Mouse (Mus musculus) layer of hippocampus, adult 11-12 months (tissue): ENCODE measurements around the gene Zfp518a.

ENCODE experiments used
- DNase-seq: peaks from one replicate; pipeline ENCODE4 v3.0.0; 2022; ENCODE audit warnings: low spot score

Gene Zfp518a

DNA sequence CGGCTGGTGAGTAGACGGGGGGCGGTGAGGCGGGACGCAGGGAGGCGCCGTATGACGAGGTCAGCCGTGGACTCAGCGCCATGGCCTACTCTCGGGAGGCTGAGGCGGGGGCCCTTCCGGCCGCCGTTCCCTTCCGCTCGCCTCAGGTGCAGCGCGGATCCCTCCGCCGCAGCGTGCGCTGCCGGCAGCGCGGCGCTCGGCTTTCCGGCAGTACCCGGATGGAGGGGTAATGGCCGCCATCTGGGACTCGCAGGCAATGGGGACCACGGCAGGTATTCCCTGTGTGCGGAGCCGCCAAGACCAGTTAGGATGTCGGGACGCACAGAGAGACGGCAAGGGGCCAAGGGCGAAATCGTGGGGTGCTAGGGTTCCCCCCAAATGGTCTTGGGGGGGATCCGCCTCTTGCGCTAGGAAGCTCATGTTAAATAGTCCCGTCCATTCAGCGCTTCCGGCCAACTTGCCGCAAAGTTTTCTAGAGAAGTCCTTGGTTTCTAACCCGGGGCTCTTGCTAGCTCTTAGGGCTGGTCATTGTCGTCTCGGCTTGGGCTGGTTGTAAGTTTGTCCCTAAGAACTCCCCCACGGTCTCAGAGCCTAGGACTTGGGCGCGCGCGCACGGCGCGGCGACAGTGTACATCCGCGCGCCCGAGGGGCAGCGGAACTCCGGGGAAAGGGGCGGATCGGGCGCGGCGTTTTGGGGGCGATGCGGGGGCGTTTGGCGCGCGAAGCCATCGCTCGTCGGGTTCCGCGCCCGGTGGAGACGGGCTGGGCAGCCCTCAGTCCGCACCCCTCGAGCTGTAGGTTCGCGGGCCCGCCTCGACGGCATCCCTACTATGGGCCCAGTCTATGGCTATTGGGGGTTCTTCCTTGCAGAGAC lies at the start of gene Zfp518a:
Gene Zfp518a (plus strand): TSS at position 187 of the 874 bp plus-strand sequence.
- peak; percentile 88 for DNase-seq

DNA sequence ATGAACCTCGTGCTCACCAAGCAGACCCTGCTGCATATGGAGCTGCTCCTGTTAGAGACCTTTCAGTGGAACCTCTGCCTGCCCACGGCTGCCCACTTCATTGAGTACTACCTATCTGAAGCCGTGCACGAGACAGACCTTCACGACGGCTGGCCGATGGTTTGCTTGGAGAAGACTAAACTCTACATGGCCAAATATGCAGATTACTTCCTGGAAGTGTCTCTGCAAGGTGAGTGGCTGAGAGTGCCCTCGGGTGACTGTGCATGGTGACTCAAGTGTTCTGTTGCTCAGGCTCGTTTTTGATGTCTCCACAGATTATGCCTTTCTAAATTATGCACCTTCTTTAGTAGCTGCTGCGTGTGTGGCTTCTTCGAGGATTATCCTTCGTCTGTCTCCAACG lies 49.8 kb upstream of the Zfp518a start:
- DNase-seq, result no peak

DNA sequence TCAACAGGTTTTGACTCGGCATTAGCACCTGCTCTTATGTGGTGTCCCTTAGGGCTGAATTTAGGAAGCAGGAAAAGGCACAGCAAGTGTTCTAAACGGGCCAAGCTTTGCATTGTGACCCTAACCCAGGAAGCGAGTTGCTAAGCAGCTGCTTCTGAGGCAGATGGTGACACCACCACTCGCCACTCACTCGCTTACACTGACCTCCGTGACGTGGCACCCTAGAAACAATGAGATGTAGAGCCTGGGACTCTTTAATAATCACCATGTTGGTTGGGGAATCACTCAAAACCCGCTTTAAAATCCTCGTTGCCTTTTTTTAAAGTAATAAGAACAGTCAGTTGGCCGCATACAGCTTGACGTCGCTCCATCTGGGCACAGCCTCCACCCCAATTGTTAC lies 45.1 kb upstream of the Zfp518a start:
- no peak for DNase-seq

DNA sequence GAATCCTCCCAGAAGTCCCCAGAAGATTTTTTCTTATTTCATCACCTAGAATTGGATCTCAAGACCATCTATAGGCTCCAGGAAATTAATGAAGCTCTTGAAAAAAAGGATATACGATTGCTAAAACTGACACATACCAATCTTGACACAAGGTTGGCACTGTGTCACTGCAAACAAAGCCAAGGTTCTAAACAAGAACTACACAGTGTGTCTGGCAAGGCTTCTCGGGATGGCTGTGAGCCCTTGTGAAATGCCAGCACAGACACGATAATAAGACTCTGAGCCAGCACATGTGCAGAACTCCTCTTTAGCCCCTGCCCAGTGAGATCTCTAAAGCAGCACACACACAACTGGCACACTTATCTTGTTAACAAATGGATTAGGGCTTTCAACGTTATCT lies 35.0 kb upstream of the Zfp518a start:
- DNase-seq, result no peak

DNA sequence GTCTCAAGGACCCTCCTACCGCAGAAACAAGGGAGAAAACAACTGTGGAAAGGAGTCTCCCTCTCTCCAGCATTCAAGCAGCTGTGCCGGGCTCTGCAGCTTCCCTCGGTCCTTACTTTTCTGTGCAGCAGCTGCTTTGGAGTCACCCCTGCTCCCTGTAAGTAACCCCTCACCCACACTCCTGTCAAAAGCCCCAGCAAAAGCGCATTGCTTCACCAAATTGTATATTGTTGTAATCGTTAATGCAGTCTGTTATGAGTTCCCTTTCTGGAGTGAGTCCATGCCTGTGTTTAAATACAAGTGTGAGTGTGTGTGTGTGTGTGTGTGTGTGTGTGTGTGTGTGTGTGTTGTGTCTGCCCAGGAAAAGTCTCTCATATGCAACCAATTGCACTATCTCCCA lies 26.2 kb upstream of the Zfp518a start:
- no peak for DNase-seq

DNA sequence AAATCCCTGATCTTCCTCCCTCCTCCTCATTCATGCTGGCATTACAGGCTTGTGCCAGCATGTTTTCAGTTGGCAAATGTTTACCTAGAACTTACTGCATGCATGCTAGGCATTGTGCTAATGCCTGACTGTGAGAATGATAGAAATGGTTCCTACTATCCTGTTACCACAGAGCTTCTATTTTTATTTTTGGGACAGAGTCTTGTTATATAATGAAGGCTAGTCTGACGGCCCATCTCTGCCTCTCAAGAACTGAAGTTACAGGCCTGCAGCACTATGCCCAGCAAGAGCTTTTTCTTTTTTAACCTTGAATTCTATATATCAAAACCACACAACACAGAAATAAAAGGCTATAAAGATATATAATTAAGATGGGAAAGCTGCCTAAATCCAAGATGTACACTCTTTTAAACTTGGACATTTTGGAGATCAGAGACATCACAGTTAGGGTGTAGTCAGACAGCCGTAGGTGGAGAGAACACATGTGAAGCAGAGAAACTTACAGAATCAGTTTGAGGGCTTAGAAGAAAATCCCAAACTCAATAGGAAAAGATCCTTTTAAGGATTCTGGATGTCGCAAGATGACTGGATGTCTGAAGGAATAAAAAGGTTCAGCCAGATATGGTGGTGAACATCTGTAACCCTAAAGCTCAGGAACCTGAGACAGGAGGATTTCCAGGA lies 24.9 kb upstream of the Zfp518a start:
- DNase-seq, result no peak

DNA sequence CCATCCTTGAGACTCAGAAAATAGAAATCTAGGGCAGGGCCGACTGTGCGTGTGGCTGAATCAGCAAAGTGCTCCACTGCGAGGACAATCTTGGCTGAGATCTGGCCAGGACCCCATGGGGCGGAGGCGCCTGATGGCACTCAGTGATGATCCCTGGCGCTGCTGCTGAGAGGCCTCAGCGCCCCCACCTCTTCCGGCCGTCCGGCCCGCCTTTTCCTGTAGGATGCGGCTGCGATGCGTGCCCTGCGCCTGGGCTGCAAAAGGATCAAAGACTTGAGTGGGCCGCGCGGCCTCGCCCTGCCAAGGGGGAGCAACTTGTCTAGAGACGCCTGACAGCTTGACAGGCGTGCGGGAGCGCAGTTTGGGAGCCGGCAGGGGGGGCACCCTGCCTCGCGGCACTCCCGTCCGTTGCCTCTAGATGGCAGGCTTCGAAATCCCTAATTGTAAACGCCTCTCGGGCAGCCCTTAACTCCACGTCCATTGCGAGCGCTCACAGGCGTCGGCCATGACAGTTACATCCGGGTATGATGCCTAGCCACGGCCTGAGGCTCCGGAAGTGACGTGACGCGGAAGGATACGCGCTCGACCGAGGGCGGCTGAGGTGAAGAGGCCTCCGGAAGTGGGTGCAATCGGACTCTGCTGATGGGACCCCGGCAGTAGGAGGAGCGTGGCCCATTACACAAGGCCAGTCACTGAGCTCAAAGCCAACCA lies 21.4 kb upstream of the Zfp518a start:
- peak; percentile 91 for DNase-seq

DNA sequence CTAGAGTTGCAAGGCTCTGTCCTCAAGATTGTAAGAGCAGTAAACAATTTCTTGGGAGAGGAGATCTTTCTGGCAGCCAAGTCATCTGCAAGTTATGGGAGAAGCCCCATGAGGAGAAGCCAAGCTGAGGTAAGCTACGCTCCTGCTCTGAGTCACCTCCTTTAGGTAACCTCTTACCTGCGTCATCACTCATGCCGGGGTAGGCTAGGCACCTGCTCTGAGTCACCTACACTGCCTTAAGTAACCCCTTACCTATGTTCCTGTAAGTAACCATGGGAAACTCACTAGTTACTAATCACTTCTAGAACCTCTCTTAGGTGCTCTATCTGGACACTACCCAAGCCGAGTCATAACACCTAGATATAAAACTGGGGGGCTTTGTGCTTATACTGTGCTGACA lies 12.8 kb upstream of the Zfp518a start:
- DNase-seq, result no peak

DNA sequence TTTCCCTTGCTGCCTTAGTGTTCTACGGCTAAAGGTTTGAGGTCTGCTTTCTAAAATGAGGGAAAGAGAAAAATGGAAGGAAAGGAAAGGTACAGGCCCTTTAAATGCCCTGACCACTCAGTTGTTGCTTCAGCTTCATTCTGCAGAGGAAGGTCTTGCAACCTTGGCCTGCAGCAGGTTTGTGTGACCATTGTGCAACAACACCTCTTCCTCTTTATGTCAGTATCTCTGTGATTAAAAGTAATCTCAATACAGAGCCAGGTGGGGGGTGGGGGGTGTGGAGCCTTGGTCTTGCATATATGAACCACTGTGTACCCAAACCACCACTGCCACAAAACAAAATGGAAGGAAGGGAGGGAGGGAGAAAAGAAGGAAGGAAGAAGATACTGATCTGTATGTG lies 5.6 kb upstream of the Zfp518a start:
- DNase-seq, result no peak

DNA sequence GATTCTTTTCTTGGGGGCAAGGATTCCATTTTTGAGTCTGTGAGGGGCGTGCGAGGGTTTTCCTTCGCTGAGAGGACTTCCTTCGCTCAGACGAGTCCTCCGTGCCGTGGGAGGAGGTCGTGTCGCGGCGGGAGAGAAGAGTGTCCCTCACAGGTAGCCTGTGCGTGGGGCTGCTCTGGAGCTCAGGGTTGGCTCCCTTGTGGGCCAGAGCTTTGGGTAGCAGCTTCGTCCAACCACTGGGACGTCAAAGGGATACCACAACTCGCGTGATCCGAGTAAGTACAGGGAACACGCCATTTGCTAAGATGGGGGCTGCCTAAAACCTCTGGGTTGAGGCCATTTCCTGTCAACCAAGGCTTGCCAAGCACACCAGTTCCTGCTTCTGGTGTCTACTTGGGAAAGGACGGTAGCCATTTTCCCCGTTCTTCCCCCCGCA lies 416 bp upstream of the Zfp518a start:
- no peak for DNase-seq

DNA sequence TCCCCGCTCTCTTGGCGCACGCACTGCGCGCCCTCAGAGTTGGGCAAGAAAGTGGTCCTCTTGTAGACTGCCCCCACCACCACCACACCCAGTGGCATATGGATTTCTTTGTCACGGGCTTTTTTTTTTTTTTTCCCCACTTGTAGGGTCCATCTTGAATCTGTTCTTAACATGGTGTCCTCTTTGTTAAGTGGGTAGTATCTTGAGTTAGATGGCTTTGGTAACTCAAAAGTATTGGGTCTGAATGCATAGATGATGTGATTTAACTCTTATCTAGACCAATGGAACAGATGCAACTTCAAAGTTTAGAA lies 843 bp downstream of the Zfp518a start:
- no peak for DNase-seq

DNA sequence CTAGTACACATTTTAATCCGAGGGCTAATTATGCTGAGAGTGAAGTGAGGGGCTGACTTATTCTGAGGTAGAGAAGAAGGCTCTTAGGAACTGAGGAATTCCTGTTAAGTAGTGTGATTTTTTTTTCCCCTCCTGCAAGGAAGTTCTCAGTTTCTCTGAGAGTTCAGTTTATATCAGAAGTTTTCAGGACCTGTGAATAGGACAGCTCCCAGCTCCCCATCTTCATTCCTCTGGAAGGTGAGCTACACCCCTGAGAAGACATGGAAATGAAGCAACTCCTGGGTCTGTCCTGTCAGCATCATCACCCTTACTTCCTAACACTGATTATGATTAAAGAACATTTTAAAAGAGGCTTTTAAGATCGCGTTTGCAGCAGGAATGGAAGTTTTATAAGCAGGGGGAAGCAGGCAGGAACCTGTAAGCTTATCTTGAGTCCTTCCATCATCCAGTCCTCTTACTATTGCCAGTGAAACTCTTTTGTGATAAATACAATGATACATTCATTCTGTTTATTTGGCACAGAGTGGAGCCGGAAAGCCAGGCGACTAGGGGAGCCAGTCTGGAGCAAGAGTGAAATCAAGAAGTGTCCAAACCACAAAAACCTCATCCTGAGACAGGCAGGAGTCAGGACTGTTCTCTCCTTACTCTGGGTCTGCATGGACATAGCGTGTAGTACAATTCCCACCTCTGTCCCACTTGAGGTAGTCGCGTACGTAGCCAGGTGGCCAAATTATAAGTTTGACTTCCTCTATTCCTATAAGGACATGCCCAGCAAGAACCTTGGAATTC lies 37.3 kb downstream of the Zfp518a start:
- no peak for DNase-seq

DNA sequence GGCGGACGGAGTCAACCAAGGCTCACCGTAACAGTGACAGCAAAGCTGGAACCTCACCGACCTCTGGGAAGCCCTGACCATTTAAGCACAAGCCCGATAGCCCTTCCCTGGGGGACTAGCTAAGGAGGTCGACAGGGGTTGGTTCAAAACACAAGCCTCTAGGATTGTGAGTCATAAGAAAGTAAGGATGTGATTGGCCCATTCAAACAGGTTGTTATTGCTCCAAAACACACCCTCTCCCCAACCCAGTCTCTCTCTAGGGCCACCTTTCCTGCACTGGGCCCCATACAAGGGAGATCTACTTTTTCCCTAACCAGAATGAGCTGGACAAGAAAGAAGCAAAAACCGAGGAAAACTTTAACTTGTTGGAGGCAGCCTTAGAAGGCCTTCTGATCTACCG lies 40.9 kb downstream of the Zfp518a start:
- no peak for DNase-seq

DNA sequence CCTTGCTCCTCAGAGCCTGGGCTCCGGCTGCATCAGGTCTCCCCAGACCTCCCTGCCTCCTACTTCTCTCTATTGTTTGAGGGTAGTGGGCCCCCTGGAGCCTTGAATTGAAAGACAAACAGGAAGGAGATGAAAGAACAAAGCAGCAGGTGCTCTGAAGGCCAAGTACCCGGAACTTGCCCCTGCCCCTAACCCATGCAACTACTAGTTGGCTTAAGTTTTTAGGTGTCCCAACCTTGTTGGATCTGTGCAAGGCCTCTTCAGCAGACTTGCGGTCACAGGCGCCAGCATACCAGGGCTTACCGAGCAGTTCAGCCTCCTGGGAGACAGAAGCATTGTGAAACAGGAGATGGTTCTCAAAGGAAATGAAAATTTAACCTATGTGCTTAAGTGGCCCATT lies 41.5 kb downstream of the Zfp518a start:
- DNase-seq, result no peak

DNA sequence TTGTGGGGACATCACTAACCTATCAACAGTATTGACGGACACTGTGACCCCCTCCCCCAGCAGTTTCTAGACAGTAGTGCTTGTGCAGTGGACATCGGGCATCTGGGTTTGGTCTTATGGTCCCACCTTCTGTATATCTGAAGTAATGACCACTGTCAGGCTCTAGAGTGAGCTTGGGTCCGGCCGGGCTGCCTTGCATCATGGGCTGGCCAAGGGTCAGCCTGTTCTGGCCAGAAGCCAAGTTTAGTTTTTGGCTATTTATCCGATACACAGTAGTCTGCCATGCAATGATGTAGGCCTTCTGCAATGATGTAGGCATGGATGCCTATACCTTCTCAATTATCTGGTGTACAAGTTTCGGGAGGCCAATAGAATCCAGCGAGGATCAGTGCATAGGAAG lies 49.0 kb downstream of the Zfp518a start:
- no peak for DNase-seq

DNA sequence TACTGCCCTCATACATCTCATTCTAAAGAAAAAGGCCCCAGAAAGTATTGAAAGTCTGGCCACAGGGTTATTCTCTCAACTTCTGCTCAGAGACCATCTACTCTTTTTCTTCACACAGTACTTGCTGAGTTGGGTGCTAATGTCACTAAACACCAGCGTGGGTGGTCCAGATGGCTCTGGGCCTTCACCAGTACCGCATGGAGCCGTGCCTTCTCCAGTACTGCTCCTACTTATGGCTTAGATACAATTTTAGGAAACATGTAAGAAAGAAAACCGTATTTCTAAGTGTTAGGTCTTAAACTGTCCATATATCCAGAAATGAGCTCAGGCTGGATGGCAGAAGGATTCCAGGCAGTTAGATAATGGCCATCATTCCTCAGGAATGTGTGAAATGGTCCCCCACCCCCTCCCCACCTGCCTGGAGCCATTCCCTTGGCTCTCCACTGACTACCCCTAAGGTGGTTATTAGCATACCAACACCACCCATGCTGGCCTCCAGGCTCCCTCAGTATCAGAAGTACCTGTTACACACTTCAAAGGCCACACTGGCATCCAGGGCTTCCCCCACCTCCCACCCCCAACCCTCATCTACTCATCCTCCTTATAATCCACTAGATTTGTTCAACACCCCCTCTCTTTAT lies 52.6 kb downstream of the Zfp518a start:
- no peak for DNase-seq

DNA sequence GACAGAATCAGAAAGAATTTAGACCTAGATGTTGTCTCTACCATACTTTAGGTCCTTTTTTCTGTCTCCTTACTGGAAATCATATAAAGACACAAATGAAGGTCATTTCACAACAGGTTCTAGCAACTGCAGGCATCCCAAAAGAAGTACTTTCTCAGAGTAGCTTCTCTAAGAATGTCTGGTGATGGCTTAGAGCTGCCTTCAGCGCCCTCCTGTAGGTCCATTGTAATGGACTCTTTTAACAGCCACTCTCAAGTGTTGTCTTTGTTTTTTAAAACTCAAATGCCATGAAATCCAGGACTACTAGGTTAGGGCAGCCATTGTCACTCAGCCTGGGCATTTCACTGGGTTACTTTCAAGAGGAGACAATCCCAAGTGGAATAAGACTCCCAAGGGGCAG lies 64.5 kb downstream of the Zfp518a start:
- no peak for DNase-seq

DNA sequence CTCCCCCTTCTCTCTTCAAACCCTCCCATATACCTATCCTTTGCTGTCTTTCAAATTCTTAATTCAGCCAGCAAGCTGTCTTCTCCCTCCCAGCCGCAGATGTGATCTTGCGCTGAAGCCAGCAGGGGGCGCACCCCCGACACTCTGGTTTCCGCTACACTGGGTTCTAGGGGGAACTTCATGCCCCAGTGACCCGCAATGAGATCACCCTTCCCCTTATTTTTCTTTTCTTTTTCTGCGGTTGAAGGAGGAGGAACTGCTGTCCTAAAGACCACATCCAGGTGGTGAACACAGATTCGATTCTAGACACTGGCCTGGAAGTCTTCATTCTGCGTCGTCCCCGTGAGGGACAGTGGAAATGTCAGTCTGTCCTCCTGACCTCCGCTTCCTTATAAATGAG lies 68.5 kb downstream of the Zfp518a start:
- peak; percentile 44 for DNase-seq

DNA sequence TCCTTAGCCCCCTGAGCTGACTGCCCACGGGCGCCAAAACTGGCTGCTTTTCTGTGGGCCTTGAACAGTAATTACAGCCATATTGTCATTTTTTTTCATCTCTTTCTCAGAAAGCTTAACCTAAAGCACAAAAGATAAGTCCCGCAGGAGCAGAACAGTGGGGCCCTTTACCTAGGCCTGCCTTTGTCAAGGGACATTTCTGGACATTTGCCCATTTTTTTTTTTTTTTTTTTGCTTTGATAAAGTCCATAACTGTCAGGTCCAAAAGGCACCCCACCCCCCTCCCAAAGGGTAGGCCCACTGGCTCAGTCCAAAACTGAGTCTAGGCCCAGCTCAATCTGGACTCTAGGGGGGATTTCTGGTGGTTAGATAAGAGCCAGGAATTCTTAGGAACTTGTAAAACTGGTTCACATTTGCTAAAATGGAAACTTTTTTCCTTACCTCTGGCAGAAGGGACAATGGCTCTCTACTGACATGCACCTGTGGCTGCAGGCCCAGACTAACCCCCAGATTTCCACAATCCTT lies 69.9 kb downstream of the Zfp518a start:
- no peak for DNase-seq

DNA sequence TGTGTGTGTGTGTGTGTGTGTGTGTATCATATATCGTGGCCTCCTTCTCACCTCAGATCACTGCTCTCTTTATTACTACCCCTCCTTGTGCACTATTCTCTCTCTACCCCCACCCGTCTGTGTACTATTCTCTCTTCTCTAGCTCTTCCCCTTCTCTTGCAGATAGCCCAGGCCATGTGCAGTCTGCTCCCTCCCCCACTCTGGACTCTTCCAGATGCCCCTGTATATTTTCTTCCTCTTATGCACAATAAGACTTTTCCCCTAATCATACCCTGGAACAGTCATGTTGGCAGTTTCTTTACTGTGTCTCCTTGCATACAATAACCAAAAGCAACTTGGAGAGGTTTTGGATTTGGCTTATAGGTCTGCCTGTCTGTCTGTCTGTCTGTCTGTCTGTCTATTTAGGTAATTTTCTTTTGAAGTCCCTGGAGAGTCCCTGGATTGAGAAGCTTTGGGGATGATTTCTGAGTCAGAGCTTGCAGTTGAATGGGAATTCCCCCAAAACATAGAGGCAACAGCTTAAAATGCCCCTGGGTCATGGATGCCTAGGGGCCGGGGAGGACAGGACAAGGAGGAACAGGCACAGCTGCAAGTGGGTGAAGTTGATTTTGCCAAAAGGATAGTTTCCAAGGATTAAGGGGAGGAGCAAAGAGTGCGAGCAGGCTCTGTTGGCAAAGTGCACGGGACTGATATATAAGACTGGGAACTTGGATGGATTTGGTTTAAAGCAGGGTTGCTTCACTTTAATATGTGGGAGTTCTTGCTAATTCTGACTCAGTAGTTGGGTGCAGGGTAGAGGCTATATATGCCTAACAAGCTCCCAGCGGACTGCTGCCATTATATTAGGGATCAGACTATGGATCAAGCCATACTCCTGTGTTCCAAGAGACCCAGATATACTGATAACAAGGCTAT lies 70.7 kb downstream of the Zfp518a start:
- DNase-seq, result no peak
